Mouse (Mus musculus): ENCODE results near the gene Stum.
"Not testable (repeated sequence)": the region's sequence is repeated elsewhere in the genome, so short reads cannot be mapped to it uniquely, and the experiment has no call there.

Stum gene

DNA sequence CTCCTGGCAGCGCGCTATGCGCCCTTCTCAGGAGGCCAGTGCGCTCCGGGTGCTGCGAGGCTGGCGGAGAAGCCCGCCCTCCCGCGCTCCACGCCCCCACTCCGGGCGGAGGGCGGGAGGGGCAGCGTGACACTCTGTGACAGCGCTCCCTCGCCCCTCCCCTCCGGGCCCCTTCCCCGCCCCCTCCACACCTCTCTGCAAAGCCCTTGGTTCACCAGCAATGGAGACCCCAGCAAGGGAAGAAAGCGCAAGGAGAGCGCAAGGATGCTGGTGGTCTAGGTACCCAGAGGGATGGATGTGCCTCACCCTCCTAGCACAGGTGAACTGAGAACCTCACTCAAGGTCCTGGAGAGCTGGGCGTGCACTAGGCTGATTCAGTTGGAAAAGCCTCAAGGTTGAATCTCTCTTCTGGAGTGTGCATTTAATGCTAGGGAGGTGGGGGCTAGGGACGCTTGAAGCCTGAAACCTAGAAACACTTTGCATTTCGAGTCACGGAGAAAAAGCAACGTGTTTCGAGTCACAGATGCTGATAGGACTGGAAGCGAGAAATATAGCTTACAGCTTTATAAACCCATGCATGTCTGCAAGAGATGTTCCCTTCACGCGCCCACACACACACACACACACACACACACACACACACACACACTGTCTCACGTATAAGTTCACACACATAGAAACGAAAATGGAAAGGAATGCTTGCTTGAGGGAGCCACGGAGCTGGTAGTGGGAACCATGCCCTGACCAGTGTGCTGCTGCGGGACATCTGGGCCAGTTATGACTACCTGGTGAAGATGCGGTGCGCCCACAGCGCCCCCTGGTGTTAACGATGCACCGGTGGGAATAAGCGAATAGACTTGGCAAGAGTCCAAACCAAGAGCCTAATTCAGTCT is at the start of gene Stum:
Gene Stum (minus strand): TSS at position 106 of the 893 bp plus-strand sequence.
- DNase-seq (ENCODE audit: low spot score) = peak; percentile 50

GRCm38 (mm10) chr1:180532671-180533070 is 49.4 kb upstream of the Stum start:
- no peak for DNase-seq (ENCODE audit: low spot score)

DNA sequence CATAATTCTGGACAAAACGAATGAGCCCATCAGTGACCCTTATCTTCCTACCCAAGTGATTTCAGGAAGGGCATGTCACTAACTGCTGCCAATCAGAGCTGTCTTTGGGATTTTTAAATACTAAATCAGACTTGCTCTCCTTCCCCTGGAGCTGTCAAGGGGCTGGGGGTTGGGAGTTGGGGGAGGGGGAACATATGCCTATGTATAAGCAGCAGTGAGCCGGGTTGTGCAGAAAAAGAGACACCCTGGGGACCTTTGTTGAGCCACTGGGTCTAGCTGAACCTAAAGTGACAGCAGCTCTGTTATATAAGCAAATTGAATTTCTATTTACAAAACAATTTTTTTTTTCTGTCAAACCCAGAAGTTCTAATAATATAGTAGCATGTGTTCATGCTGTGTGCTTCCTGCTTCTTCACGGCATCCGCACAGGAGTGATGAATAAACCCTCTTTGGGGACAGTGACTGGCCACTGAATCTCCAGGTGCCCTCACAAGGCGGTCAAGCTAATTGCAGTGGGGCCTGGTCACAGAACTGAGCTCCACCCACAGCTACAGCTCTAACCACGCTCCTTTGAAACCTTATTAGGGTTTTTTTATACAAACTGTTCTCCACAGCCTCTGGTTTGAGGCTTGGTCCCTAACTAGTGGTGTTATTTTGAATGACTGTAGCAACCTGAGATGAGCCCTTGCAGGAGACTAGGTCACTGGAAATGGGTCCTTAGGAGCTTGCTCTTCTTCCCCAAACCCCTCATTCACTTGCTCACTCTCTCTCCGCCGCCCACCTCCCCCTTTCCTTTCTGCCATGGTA is 47.4 kb upstream of the Stum start:
- no peak for DNase-seq (ENCODE audit: low spot score)

GRCm38 (mm10) chr1:180529847-180530246 is 46.5 kb upstream of the Stum start:
- no peak for DNase-seq (ENCODE audit: low spot score)

DNA sequence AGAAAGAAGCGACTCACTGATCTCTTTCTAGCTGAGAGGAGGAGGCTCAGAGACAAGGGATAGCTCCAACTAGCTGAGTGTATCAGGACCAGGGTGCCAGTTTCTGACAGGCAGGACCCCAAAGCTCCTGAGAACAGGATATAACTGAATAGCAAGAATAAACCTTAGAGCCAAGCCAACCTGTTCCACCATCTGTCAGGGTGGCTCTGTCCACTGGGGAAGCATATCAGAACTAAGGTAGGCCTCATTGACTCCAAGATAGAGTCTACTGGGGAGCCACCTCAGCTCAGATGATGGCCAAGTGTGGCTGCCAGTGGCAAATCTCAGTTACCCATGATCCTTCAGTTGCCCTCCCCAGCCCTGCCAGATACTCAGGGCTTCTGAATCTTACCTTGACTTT is 42.0 kb upstream of the Stum start:
- DNase-seq (ENCODE audit: low spot score) = no peak

DNA sequence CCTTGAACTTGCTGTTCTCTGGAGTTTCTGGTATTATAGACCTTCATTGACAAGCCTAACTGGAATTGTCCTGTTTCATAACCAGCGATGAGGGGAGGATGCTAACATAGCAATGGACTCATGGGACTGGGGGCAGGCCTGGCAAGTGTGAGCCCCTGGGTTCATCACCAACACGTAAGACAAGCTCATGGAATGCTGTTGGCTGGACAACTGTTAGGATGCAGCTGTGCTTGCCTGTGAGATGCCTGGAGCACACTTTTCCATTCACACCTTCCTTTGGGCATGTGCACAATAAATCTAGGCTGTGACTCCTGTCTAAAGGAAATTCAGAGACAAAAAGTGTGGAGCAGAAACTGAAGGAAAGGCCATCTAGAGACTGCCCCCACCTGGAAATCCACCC is 40.0 kb upstream of the Stum start:
- DNase-seq (ENCODE audit: low spot score) = no peak

GRCm38 (mm10) chr1:180520190-180520589 is 36.9 kb upstream of the Stum start:
- no peak for DNase-seq (ENCODE audit: low spot score)

DNA sequence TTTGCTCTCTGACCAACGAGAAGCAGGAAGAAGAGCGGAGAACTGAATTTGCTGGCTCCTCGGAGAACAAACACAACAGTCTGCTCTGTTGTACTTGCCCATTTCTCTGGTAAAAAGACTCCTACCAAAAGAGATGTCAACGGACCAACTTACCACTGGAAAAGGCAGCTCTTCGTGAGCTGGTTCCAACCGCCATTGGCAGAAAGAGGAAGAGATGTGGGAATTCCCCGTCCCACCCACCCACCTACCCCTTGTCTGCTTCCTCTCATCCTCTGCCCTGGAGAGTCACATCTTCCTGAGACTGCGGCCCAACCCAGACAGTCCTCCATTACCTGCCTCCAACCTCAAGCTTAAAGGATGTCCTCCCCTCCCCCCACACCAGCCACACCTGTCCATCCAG is 36.2 kb upstream of the Stum start:
- no peak for DNase-seq (ENCODE audit: low spot score)

- not testable (repeated sequence) for DNase-seq (ENCODE audit: low spot score)
Observed at GRCm38 (mm10) chr1:180518899-180519298, 35.6 kb upstream of the Stum start.

DNA sequence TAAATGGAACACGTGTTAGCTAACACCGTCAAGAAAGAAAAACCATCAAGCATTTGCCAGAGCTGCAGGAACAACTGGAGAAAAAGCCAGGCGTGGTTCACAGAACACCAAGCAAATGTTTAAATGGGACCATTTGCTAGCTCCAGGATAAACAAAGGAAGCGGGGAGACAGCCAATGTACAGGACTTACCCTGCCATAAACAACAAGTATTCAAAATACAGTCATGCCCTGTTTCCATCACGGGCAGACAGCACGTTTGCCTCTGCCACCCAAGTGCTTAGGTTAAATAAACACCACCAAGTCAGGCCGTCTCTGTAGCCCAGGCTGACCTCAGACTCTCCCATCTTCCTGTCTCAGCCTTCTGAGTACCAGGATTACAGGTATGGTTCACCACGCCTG is 35.1 kb upstream of the Stum start:
- no peak for DNase-seq (ENCODE audit: low spot score)

GRCm38 (mm10) chr1:180517390-180518054 is 34.2 kb upstream of the Stum start:
- no peak for DNase-seq (ENCODE audit: low spot score)

DNA sequence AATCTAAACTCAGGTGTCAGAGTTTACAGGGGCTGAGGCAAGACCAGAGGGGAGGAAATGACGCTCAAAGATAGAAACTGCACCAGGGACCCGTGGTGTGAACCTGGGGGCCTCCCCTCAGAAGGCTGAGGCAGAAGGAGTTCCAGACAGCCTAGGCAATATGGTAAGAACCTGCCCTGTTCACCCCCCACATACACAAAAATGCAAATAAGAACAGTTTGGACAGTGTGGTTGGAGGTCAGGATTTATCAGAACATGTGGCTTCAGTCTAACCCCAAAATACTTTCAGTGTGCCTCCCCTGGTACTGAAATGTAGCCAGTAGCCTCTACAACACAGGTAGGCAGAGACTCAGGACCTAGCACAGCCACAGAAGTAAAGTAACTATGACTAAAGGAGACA is 30.8 kb upstream of the Stum start:
- no peak for DNase-seq (ENCODE audit: low spot score)

GRCm38 (mm10) chr1:180510879-180511278 is 27.6 kb upstream of the Stum start:
- DNase-seq (ENCODE audit: low spot score) = peak; percentile 17

DNA sequence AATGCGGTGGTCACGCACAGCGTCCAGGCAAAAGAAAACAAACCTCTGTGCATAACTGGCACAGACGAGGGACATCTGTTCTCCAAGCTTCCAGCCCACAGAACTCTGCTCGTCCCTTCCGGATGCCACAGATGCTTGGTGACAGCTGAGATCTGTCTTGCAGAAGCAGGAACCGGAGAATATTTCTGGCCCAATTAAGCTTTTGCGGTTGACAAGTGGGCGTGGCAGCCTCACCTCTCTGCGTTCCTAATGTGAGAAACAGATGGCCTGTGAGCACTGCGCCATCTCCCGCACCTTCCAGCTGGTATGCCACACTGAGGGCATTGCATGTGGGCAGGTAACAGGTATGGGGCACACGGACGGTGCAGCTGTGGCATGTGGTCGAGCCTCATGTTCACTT is 27.1 kb upstream of the Stum start:
- DNase-seq (ENCODE audit: low spot score) = no peak

GRCm38 (mm10) chr1:180508662-180509061 is 25.4 kb upstream of the Stum start:
- DNase-seq (ENCODE audit: low spot score) = no peak

DNA sequence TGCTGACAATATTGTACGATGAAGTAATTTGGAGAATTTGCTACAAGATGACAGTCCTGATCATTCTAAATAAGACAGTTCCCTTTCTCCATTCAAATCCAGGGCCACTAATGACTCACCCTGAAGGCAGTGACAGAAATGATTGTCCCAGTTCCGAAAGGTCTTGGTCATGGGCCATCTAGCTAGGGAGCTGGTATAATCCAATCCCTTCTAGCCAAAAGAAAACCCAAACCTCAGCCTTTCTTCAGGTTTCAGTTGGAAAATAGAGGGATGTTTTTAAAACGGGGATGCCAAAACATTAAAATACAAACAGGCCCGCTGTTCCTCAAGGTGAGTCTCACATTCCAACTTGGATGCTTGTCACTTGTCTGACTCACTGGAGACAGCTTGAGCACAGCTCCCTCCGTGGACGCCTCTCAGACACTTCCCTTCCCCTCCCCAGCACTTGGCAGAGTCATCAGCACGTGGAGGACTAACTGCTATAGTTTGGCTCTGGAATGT is 24.0 kb upstream of the Stum start:
- no peak for DNase-seq (ENCODE audit: low spot score)

DNA sequence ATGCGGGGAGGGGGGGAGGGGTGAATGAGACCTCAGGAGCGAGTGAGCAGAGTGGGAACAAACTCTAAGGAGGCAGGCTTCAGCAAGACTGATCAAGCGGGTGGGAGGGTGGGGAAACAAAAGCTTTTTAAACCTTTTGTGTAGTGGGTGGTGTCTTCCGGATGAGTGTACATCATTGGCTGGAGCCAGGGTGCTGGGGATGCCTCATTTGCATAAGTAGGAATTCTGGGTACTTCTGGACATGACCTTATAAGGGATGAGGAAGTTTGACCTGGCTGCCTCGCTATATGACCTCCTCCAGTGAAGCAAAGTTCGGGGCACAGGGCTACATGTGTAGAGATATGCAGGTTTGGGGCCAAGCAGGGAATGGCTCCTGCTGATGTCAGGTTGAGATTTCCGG is 23.0 kb upstream of the Stum start:
- no peak for DNase-seq (ENCODE audit: low spot score)

DNA sequence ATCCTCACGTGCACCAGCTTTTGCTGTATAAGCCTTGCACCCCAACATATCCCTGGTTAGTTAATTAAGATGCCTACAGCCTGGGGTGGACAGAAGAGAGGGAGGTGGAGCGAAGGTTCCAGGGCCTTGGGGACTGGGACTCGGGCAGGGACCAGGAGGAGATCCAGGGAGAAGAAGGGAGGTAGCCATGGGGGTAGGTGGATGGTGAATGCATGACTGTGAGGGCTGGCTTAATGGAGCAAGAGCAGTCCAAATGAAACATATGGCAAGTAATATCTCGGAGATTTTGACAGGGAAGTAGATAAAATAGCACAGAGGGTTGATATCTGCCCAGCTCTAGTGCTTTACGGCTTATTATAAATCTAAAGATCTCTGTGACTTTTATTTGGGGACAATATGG is 21.6 kb upstream of the Stum start:
- no peak for DNase-seq (ENCODE audit: low spot score)

GRCm38 (mm10) chr1:180503484-180503883 is 20.2 kb upstream of the Stum start:
- DNase-seq (ENCODE audit: low spot score) = no peak

DNA sequence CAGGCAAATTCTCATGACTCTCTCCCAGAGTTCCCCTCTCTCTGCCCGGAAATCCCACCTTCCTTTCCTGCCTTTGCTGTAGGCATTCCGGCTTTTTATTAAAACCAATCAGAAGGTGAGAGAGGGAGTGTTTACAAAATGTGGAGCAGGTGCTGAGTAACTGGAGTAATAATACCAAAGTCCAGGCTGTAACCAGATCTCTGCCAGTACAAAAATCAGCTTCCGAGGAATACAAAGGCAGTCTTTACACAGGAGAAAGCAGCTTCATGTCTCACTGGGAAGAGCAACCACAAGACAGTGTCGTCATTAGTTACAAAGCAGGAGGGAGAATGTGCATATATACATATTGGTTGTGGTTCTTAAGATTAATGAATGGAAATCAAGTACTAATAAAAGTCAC is 19.3 kb upstream of the Stum start:
- DNase-seq (ENCODE audit: low spot score) = no peak

DNA sequence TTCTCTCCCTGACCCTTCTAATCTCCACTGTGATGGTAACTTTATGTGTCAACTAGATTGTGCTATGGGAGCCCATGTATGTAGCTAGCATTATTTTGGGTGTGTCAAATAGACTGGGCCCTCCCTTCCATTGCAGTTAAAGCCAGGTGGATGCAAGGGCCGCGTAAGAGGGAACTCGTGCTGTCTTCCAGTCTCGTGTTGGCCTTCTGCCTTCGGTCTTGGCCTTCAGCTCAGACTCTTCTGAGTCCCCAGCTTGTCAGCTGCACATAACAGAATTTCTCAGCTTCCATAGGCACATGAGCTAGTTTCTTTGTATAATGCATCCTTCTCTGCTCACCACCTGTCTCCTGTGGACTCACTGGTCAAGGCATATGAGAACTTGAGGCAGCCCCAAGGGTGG is 17.3 kb upstream of the Stum start:
- DNase-seq (ENCODE audit: low spot score) = no peak

DNA sequence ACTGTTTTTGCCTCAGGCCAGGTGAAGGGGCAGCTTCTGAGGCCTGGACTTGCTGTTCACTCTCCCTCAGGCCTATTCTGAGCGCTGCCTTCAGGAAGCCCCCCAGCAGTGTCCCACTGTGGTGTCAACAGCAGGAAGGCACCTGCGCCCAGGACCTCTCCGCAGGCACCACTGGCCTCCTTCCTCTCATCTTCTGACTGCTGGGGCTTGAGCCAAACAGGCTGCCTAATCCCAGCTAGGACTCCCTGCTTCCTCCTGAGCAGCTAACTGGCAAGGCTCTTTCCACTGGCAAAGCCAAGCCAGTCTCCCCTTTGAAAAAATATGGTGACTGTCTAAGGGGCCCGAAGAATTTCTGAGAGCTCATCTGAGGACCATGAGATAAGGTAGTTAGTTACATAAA is 16.9 kb upstream of the Stum start:
- DNase-seq (ENCODE audit: low spot score) = no peak

DNA sequence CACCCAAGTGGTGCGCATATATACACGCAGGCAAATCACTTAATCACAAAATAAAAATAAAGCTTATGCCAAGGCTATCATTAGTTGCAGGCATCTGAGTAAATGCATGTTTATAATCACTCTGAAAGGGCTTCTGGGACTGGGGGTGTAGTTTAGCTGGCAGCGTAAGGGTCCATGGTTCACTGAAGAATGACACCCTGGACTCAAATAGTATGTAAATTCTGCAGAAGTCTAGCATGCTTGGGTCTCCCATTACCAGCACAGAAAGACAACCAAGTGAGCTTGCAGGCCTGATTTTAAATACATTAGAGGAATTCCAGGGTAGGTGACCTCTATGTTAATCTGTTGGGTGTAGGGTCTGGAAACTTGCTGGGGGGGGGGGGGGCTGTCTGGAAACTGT is 16.5 kb upstream of the Stum start:
- no peak for DNase-seq (ENCODE audit: low spot score)
